Mouse (Mus musculus): ENCODE measurements around the gene Dnmt3l. TPM values are rescaled to one million over a fixed set of nuclear protein-coding genes. Genes with fewer than 3 reads are reported as not detected.

Gene Dnmt3l
- total RNA-seq, 2 experiments from 2014 or later: not detected

GRCm38 (mm10) chr10:78028129-78028528, 13.6 kb upstream of the Dnmt3l start:
- intact Hi-C loops (cut with DNase I): loop anchor here (5.0 kb wide), 2 partner anchors 39 to 41 kb away; partner anchors contain the start of gene Icosl
- DNase-seq: peak; percentile 72 to 84

GRCm38 (mm10) chr10:78029080-78029479, 12.7 kb upstream of the Dnmt3l start:
- intact Hi-C loops (cut with DNase I): loop anchor here (5.0 kb wide), 2 partner anchors 38 to 42 kb away; partner anchors contain the start of gene Icosl
- no peak for DNase-seq

- no peak for DNase-seq
- intact Hi-C loops (cut with DNase I): loop anchor here (1.0 kb wide), 1 partner anchor 128 kb away; no protein-coding TSS in a partner anchor
Measured at GRCm38 (mm10) chr10:78031987-78032386, 9.8 kb upstream of the Dnmt3l start.

- no peak for DNase-seq
- intact Hi-C loops (cut with DNase I): no loop called here
Measured at GRCm38 (mm10) chr10:78037139-78037538, 4.6 kb upstream of the Dnmt3l start.

GRCm38 (mm10) chr10:78042096-78042495, 349 bp downstream of the Dnmt3l start:
- DNase-seq: no peak
- intact Hi-C loops (cut with DNase I): no loop called here

GRCm38 (mm10) chr10:78042697-78043405, 1.1 kb downstream of the Dnmt3l start:
- intact Hi-C loops (cut with DNase I): no loop called here
- DNase-seq: no peak

GRCm38 (mm10) chr10:78043406-78043836, 1.7 kb downstream of the Dnmt3l start, which contains the start of gene Aire:
Aire (minus strand) TSS chr10:78043610.
- intact Hi-C loops (cut with DNase I): no loop called here
- peak; percentile 55 to 56 for DNase-seq

GRCm38 (mm10) chr10:78044531-78044930, 2.8 kb downstream of the Dnmt3l start:
- intact Hi-C loops (cut with DNase I): no loop called here
- DNase-seq: no peak

GRCm38 (mm10) chr10:78046388-78046787, 4.6 kb downstream of the Dnmt3l start:
- intact Hi-C loops (cut with DNase I): no loop called here

GRCm38 (mm10) chr10:78048061-78048730, 6.4 kb downstream of the Dnmt3l start:
- intact Hi-C loops (cut with DNase I): no loop called here
- DNase-seq: no peak

More at GRCm38 (mm10) chr10:78046388-78046787, 4.6 kb downstream of the Dnmt3l start:
- no peak for DNase-seq

- intact Hi-C loops (cut with DNase I): no loop called here
Measured at GRCm38 (mm10) chr10:78049519-78050035, 7.8 kb downstream of the Dnmt3l start.

GRCm38 (mm10) chr10:78054633-78055565, 13.2 kb downstream of the Dnmt3l start:
- peak; percentile 33 to 36 for DNase-seq
- intact Hi-C loops (cut with DNase I): no loop called here

More at GRCm38 (mm10) chr10:78049519-78050035, 7.8 kb downstream of the Dnmt3l start:
- no peak for DNase-seq

GRCm38 (mm10) chr10:78057056-78057455, 15.3 kb downstream of the Dnmt3l start:
- intact Hi-C loops (cut with DNase I): no loop called here

GRCm38 (mm10) chr10:78063122-78063521, 21.4 kb downstream of the Dnmt3l start:
- intact Hi-C loops (cut with DNase I): no loop called here
- no peak for DNase-seq

More at GRCm38 (mm10) chr10:78057056-78057455, 15.3 kb downstream of the Dnmt3l start:
- DNase-seq: no peak

- DNase-seq: peak in 1 of 2 experiments; percentile 24
- intact Hi-C loops (cut with DNase I): loop anchor here (5.0 kb wide), 1 partner anchor 40 kb away; no protein-coding TSS in a partner anchor
Measured at GRCm38 (mm10) chr10:78067226-78067625, 25.5 kb downstream of the Dnmt3l start.

GRCm38 (mm10) chr10:78068541-78068940, 26.8 kb downstream of the Dnmt3l start:
- DNase-seq: peak; percentile 33 to 36
- intact Hi-C loops (cut with DNase I): loop anchor here (5.0 kb wide), 1 partner anchor 41 kb away; no protein-coding TSS in a partner anchor

- peak; percentile 81 to 82 for DNase-seq
Measured at GRCm38 (mm10) chr10:78069101-78070011, 27.6 kb downstream of the Dnmt3l start, which contains the start of gene Icosl. Icosl (plus strand) TSS chr10:78069302.

GRCm38 (mm10) chr10:78074151-78074550, 32.4 kb downstream of the Dnmt3l start:
- DNase-seq: no peak
- intact Hi-C loops (cut with DNase I): no loop called here

More at GRCm38 (mm10) chr10:78069101-78070011, 27.6 kb downstream of the Dnmt3l start, which contains the start of gene Icosl:
- intact Hi-C loops (cut with DNase I): loop anchor here (1.0 to 5.0 kb wide), 2 partner anchors 42 to 91 kb away; no protein-coding TSS in a partner anchor

GRCm38 (mm10) chr10:78074977-78075376, 33.2 kb downstream of the Dnmt3l start:
- intact Hi-C loops (cut with DNase I): no loop called here

More at GRCm38 (mm10) chr10:78074977-78075376, 33.2 kb downstream of the Dnmt3l start:
- DNase-seq: no peak
